Mouse (Mus musculus): Measurements from ENCODE around the gene Lep.

Lep gene

GRCm38 (mm10) chr6:29044029-29044428 lies 16.0 kb upstream of the Lep start:
- no peak for DNase-seq (ENCODE audit: extremely low spot score, low read depth, low spot score)

- DNase-seq (ENCODE audit: extremely low spot score, low read depth, low spot score): no peak
Observed at GRCm38 (mm10) chr6:29049926-29050325, 10.1 kb upstream of the Lep start.

- no peak for DNase-seq (ENCODE audit: extremely low spot score, low read depth, low spot score)
Observed at GRCm38 (mm10) chr6:29052188-29052587, 7.8 kb upstream of the Lep start.

- no peak for DNase-seq (ENCODE audit: extremely low spot score, low read depth, low spot score)
Observed at GRCm38 (mm10) chr6:29053181-29053580, 6.8 kb upstream of the Lep start.

DNA sequence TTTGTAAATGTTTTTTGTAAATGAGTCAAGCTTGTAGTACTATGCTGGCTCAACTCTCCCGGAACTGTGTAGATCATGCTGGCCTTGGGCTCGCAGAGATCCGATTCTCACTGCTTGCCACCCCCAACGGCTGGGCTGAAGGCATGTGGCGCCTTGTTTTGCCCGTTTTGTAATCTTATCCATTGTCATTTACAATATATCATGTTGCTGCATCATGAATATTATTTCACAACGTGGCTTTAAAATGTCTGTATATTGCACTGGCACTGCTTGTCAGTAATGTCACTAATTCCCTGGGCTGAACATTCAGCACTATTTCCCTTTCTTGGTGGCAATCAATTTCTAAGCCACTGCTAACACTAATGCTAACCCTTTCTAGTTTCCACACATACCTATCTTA lies 3.6 kb upstream of the Lep start:
- DNase-seq (ENCODE audit: extremely low spot score, low read depth, low spot score): no peak

DNA sequence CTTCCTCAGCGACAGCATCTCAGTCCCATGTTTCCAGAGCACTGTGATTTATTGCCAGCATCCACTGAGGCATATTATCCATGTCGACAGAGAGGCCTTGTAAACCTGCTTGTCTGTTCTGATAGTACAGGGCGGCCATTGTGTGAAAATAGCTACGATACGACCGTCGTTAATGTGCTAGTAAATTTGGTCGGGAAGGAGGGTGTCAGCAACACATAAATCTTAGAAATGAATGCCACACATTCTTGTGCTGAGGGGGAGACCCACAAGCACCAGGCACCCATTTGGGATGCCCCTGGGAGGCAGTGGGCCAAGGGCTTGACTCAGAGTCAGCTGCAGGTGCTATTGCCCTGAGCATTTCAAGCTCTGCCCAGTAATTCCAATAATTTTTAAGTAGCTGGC lies 6.4 kb downstream of the Lep start:
- peak; percentile 52 for DNase-seq (ENCODE audit: extremely low spot score, low read depth, low spot score)

DNA sequence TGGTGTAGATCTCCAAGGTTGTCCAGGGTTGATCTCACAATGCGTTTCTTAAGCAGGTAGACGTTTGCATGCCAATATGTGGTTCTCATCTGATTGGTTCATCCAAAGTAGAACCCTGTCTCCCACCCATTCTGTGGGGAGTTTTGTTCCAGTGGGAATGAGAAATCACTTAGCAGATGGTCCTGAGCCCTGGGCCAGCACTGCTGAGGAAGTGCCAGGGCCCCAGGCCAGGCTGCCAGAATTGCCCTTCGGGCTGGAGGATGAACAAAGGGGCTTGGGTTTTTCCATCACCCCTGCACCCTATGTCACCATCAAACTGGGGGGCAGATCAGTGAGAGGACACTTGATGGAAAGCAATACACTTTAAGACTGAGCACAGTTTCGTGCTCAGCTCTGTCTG lies 12.2 kb downstream of the Lep start:
- DNase-seq (ENCODE audit: extremely low spot score, low read depth, low spot score): no peak

GRCm38 (mm10) chr6:29073462-29074132 lies 13.6 kb downstream of the Lep start:
- no peak for DNase-seq (ENCODE audit: extremely low spot score, low read depth, low spot score)

DNA sequence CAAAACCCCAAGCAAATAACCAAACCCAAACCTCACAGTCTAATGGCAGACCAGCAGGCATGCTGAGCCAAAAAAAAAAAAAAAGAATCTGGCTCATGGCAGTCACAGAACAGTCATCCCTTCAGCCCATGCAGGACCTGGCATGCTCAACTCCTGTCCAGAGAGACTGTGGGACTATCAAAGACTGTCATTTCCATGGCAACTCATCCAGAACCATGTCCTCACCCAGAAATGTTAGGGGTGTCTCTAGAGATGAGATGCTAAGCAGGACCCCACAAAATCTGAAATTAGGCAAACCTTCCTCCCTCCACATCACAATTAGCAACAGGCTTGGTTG lies 14.1 kb downstream of the Lep start:
- DNase-seq (ENCODE audit: extremely low spot score, low read depth, low spot score): no peak

DNA sequence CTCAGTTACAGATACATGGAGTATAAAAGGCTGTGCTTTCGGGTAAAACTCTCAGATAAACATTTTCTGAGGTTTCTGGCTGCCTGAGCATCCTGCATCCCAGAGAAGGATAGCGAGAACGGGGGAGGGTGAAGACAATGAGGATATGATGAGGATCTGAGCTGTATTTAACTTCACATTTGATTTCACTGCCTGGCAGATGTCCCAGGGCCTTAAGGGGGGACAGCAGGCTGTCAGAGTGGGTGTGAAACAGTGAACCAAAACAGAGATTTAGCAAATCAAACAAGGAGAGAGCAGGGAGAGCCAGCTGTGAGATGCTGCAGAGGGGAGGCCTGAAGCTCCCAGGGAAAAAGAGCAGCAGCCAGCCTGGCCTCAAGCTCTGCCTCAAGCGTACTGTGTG lies 19.3 kb downstream of the Lep start:
- DNase-seq (ENCODE audit: extremely low spot score, low read depth, low spot score): no peak

GRCm38 (mm10) chr6:29081826-29082363 lies 21.9 kb downstream of the Lep start:
- DNase-seq (ENCODE audit: extremely low spot score, low read depth, low spot score): no peak

GRCm38 (mm10) chr6:29082776-29083354 lies 22.8 kb downstream of the Lep start:
- no peak for DNase-seq (ENCODE audit: extremely low spot score, low read depth, low spot score)

DNA sequence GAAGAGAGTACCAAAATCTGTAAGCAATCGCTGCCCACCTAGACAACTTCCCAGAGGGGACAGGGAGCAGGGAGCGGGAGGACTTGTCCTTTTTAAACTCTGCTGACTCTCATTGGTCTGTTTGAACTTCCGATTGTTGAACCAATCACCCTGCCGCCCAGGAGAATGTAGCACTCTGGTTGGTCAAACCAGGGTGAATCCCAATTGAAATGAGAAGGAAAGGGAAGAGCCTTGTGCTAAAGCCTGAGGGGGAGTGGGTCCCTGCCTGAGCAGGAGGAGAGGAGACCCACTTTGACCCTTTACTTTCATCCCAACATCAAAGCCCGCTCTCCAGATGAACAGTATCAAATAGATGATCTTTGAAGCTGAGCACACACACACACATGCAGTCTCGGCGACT lies 24.4 kb downstream of the Lep start:
- no peak for DNase-seq (ENCODE audit: extremely low spot score, low read depth, low spot score)

GRCm38 (mm10) chr6:29087921-29088709 lies 28.1 kb downstream of the Lep start:
- DNase-seq (ENCODE audit: extremely low spot score, low read depth, low spot score): no peak

DNA sequence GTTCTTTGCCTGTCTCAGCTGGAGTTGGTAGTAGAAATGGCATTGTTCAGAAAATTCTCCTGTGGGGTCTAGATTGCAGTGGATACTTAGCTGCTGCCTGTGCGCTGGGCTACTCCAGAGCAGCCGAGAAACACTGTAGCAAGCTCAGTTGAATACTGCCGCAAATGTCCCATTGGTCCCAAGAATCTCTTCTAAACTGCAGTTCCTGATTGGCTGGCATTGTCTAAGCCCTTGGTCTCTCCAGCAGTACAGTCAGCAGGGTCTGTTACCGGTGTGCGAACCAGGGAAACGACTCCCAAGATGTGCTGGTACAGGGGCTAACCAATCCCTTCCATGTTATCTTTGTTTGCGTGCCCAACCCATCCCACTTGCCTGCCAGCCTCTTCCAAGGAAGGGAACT lies 32.2 kb downstream of the Lep start:
- DNase-seq (ENCODE audit: extremely low spot score, low read depth, low spot score): no peak

- no peak for DNase-seq (ENCODE audit: extremely low spot score, low read depth, low spot score)
Observed at GRCm38 (mm10) chr6:29092904-29093303, 32.9 kb downstream of the Lep start.

DNA sequence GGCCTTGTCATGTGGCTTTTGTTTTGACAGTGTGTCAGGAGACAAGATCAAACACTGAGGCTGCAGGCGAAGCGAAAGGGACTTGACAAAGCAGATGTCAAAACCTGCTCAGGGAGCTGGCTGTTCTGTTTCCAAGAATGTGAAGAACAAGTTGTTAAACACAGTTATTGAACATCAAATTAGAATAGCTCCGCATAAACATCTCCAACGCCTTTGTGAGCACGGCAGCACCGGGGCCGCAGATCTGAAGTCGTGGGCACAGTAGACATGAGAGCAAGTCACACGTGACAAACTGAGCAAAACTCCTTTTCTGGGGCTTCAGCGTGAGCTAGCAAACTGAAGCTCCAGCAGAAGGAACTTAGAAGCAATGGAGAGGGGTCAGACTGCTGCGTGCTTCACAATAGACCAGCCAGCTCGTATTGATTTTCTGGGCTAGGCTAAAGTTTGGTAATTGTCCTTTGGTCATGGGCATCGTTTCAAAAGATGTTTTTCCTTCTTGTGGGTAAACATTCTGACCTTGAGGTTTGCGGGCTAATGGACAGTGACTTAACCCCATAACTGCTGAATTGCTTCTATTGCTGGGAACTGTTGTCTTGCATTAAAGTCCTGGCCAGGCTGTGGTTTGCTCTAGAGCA lies 39.6 kb downstream of the Lep start:
- DNase-seq (ENCODE audit: extremely low spot score, low read depth, low spot score): no peak

DNA sequence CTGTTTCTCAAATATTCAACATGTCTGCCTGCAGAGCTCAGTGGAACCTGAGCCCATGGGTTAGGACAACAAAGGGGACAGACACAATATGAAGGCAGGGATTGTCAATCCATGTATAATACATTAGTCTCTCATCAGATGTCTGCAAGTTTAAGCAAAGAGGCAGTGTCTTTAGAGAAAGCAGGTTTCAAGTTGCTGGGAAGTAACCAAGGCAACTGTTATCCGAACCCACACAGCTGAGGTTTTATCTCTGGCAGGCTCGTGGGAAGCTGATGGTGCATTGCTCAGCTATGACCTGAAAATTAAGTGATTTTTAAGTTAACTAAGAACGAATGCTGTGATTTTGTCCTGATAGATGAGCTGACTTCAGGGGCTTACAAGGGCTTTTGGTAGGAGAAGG lies 40.4 kb downstream of the Lep start:
- DNase-seq (ENCODE audit: extremely low spot score, low read depth, low spot score): no peak

- no peak for DNase-seq (ENCODE audit: extremely low spot score, low read depth, low spot score)
Observed at GRCm38 (mm10) chr6:29101248-29101864, 41.3 kb downstream of the Lep start.

DNA sequence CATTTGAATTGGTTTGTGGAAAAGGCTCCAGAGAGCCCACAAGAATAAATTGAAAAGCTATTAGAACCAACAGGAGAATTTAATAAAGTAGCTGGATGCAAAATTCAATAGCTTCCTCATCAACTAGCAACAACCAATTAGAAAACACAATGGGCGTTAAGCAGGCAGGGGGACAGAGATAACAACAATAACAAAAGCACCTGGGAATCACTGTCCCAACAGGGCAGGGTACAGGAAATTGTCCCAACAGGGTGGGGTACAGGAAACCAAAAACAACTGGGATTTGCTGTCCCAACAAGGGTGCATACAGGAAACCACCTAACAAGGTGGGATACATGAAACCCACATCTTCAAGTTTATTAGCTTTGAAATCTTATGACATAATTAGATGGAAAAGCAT lies 48.4 kb downstream of the Lep start:
- DNase-seq (ENCODE audit: extremely low spot score, low read depth, low spot score): no peak

DNA sequence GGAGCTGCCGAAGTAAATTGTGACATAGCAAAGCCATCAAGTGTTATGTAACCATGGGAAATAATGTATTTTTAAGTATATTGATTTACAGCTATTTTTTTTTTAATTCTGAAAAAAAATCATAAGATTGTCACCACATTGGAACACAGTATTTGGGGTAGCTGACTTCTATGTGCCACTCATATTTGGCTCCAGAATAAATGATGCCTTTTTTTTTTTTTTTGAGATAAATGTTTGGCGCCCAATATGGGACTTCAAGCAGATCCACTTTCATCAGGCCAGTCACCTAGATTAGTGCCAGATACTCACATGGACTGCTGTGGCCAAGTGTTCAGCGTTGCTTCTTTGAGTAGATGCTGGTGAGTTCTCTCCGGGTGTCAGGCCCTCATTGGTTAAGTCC lies 51.5 kb downstream of the Lep start:
- DNase-seq (ENCODE audit: extremely low spot score, low read depth, low spot score): no peak

Data from hindlimb bud, embryonic 11.5 days (tissue).